Mouse (Mus musculus) liver, postnatal 0 days (tissue): ENCODE data around the gene Fam166b. TPM values are rescaled to one million over a fixed set of nuclear protein-coding genes. Genes with fewer than 3 reads are reported as not detected.
A peak's percentile ranks its signal among the peaks of the same experiment; 100 is the strongest.

ENCODE experiments used
- ATAC-seq: fragments of 200-750 bp; cut with Nextera tagmentation; 2 replicates; pipeline ENCODE4 v1.8.0; 2017; ENCODE audit warnings: mild to moderate bottlenecking, moderate library complexity
- DNase-seq: peaks from one replicate; pipeline ENCODE4 v3.0.0-alpha.2; 2016
- H3K27ac ChIP-seq: fragments of 300-500 bp; sonication (generic); 2 replicates; pipeline ENCODE4 v1.5.1; 2014; ENCODE audit warnings: antibody characterized with exemption, moderate library complexity, mild to moderate bottlenecking, low read depth
- H3K27me3 ChIP-seq: fragments of 300-500 bp; sonication (generic); 2 replicates; pipeline ENCODE4 v1.6.1; 2014; ENCODE audit warnings: low read length, control low read depth, mixed read lengths; ENCODE audit not compliant: insufficient read depth
- H3K36me3 ChIP-seq: fragments of 300-500 bp; sonication (generic); replicated peaks from 2 replicates; pipeline ENCODE4 v1.6.1; 2014; ENCODE audit warnings: mild to moderate bottlenecking, control low read depth, low read length, moderate library complexity, mixed read lengths; ENCODE audit not compliant: insufficient read depth
- H3K4me1 ChIP-seq: fragments of 300-500 bp; sonication (generic); 2 replicates; pipeline ENCODE4 v1.6.1; 2014; ENCODE audit warnings: antibody characterized with exemption, mild to moderate bottlenecking, control low read depth; ENCODE audit not compliant: insufficient read depth
- H3K4me2 ChIP-seq: fragments of 300-500 bp; sonication (generic); 2 replicates; pipeline ENCODE4 v1.6.1; 2014; ENCODE audit warnings: low read depth, mild to moderate bottlenecking, low read length, moderate library complexity, mixed read lengths
- H3K4me3 ChIP-seq: fragments of 300-500 bp; sonication (generic); 2 replicates; pipeline ENCODE4 v1.5.1; 2014; ENCODE audit warnings: low read depth, low read length
- H3K9ac ChIP-seq: fragments of 300-500 bp; sonication (generic); replicated peaks from 2 replicates; pipeline ENCODE4 v1.6.1; 2014; ENCODE audit warnings: mild to moderate bottlenecking, moderate library complexity
- H3K9me3 ChIP-seq: fragments of 300-500 bp; sonication (generic); 2 replicates; pipeline ENCODE4 v1.6.1; 2016; ENCODE audit warnings: mild to moderate bottlenecking, control low read depth, low read length, mixed read lengths
- CTCF ChIP-seq: sonication (generic); IDR thresholded peaks from 2 replicates; pipeline ENCODE4 v1.5.1; 2016; ENCODE audit warnings: antibody characterized with exemption, low read depth
- EP300 ChIP-seq: IDR thresholded peaks from 2 replicates; pipeline ENCODE4 v1.6.1; 2016; ENCODE audit warnings: antibody characterized with exemption, low read depth, mild to moderate bottlenecking
- WGBS: fragments of 180-500 bp; shearing (Covaris S2); extraction: QIAGEN DNeasy Blood & Tissue Kit; methylation state at CpG from one replicate; pipeline ENCODE4 v1.1.7; 2014; ENCODE audit not compliant: insufficient replicate concordance; 5-methylcytosine and 5-hydroxymethylcytosine counted together
- polyA plus RNA-seq: library from polyadenylated mRNA; unstranded; fragments of >200 nt; fragmentation: Nextera tagmentation; extraction: Ambion mirVana; gene quantifications from 2 replicates; pipeline ENCODE4 v1.2.1, GENCODE M21; 2015

The Fam166b gene
- polyA plus RNA-seq, 1 experiment from 2014 or later: 0.14 TPM

- Histone ChIP-seq H3K4me1 (peaks cover 12% of the 10 kb centered on the region), H3K4me2 (no peak overlapping the region), H3K9ac (no peak overlapping the region), H3K9me3 (no peaks in the 10 kb centered on the region), H3K27me3 (no peaks in the 10 kb centered on the region), H3K4me3 (no peak overlapping the region), H3K27ac (no peak overlapping the region), H3K36me3 (no peaks in the 10 kb centered on the region)
- DNase-seq (no peak), ATAC-seq (no peak)
- TF ChIP-seq CTCF: no peak
- no peak for TF ChIP-seq EP300
- 84% methylated on average over 3 of the region's 3 CpGs for WGBS
These were observed 44.4 kb downstream of the Fam166b start for GRCm38 (mm10) chr4:43384541-43384940.

- H3K9ac ChIP-seq: no peak overlapping the region
- TF ChIP-seq EP300 (no peak), CTCF (no peak)
- H3K36me3 ChIP-seq: no peaks in the 10 kb centered on the region
- H3K4me3 ChIP-seq: no peak overlapping the region
- no peaks in the 10 kb centered on the region for H3K9me3 ChIP-seq
- no peak overlapping the region for H3K4me2 ChIP-seq
- H3K27me3 ChIP-seq: no peaks in the 10 kb centered on the region
- WGBS: 60% methylated on average over 5 of the region's 5 CpGs
- DNase-seq (no peak), ATAC-seq (no peak)
- peaks cover 12% of the 10 kb centered on the region for H3K4me1 ChIP-seq
- H3K27ac ChIP-seq: no peak overlapping the region
These were observed 44.9 kb downstream of the Fam166b start for GRCm38 (mm10) chr4:43384083-43384460.

GRCm38 (mm10) chr4:43383246-43384082 lies 45.5 kb downstream of the Fam166b start:
- ATAC-seq: no peak

GRCm38 (mm10) chr4:43382155-43383020 lies 46.5 kb downstream of the Fam166b start:
- Histone ChIP-seq H3K9me3 (no peaks in the 10 kb centered on the region), H3K36me3 (no peaks in the 10 kb centered on the region), H3K27me3 (no peaks in the 10 kb centered on the region), H3K9ac (peak overlapping the region; percentile 75), H3K4me1 (peaks cover 17% of the 10 kb centered on the region), H3K4me3 (peak overlapping the region; percentile 51), H3K4me2 (peak overlapping the region; percentile 79), H3K27ac (peak overlapping the region; percentile 87)
- no peak for TF ChIP-seq CTCF
- TF ChIP-seq EP300: no peak
- whole genome bisulfite sequencing: 10% methylated on average over 23 of the region's 33 CpGs
- ATAC-seq (peak; percentile 38), DNase-seq (no peak)

More at GRCm38 (mm10) chr4:43383246-43384082, 45.5 kb downstream of the Fam166b start:
- WGBS: 44% methylated on average over 11 of the region's 11 CpGs
- Histone ChIP-seq H3K4me1 (peaks cover 15% of the 10 kb centered on the region), H3K4me3 (peak overlapping the region; percentile 51), H3K4me2 (peak overlapping the region; percentile 79), H3K27me3 (no peaks in the 10 kb centered on the region), H3K9me3 (no peaks in the 10 kb centered on the region), H3K9ac (peak overlapping the region; percentile 16; the same call in 1 of the 2 replicates), H3K36me3 (no peaks in the 10 kb centered on the region), H3K27ac (peak overlapping the region; percentile 87)
- no peak for TF ChIP-seq CTCF
- peak; percentile 54 for TF ChIP-seq EP300
- DNase-seq: no peak

- peak within 1 kb of the TSS; percentile 79 for H3K4me2 ChIP-seq
- no peaks in the 10 kb centered on the region for H3K36me3 ChIP-seq
- H3K9me3 ChIP-seq: no peaks in the 10 kb centered on the region
- TF ChIP-seq EP300: no peak
- peak; percentile 45 for TF ChIP-seq CTCF
- peak; percentile 93 for ATAC-seq
- peaks cover 17% of the 10 kb centered on the region for H3K4me1 ChIP-seq
- no peaks in the 10 kb centered on the region for H3K27me3 ChIP-seq
- WGBS: 1% methylated on average over 48 of the region's 63 CpGs
- DNase-seq: peak; percentile 87
- H3K27ac ChIP-seq: peak within 1 kb of the TSS; percentile 87
- peak within 1 kb of the TSS; percentile 51 for H3K4me3 ChIP-seq
- H3K9ac ChIP-seq: peak within 1 kb of the TSS; percentile 75
These were observed 47.4 kb downstream of the Fam166b start, which contains the start of gene Rusc2 for GRCm38 (mm10) chr4:43381408-43382154. Rusc2 (plus strand) TSS chr4:43381979.
